Mouse (Mus musculus) limb, embryonic 10.5 days (tissue): ENCODE results near the gene Ice1. TPM values are rescaled to one million over a fixed set of nuclear protein-coding genes. Genes with fewer than 3 reads are reported as not detected.

Experiments
- DNase-seq: peaks from one replicate; pipeline ENCODE4 v3.0.0-alpha.2; 2017; ENCODE audit warnings: low spot score
- H3K27ac ChIP-seq: fragments of 300-500 bp; sonication (generic); 2 replicates; pipeline ENCODE4 v1.5.1; 2016; ENCODE audit warnings: mild to moderate bottlenecking
- H3K27me3 ChIP-seq: fragments of 300-500 bp; sonication (generic); 2 replicates; pipeline ENCODE4 v1.6.1; 2016; ENCODE audit warnings: low read depth, mild to moderate bottlenecking; ENCODE audit not compliant: poor library complexity, severe bottlenecking
- H3K36me3 ChIP-seq: fragments of 300-500 bp; sonication (generic); 2 replicates; pipeline ENCODE4 v1.6.1; 2016; ENCODE audit warnings: mild to moderate bottlenecking, moderate library complexity
- H3K4me1 ChIP-seq: fragments of 300-500 bp; sonication (generic); 2 replicates; pipeline ENCODE4 v1.6.1; 2016
- H3K4me3 ChIP-seq: fragments of 300-500 bp; sonication (generic); 2 replicates; pipeline ENCODE4 v1.5.1; 2016; ENCODE audit warnings: mild to moderate bottlenecking, moderate library complexity
- H3K9me3 ChIP-seq: fragments of 300-500 bp; sonication (generic); replicated peaks from 2 replicates; pipeline ENCODE4 v1.6.1; 2016; ENCODE audit warnings: mild to moderate bottlenecking
- WGBS: fragments of 180-500 bp; shearing (Covaris S2); methylation state at CpG from one replicate; pipeline ENCODE4 v1.1.7; 2016; 5-methylcytosine and 5-hydroxymethylcytosine counted together
- polyA plus RNA-seq: library from polyadenylated mRNA; unstranded; fragments of >200 nt; fragmentation: Nextera tagmentation; extraction: Ambion mirVana; gene quantifications from 2 replicates; pipeline ENCODE4 v1.2.1, GENCODE M21; 2016

Gene Ice1
- 21.3 and 23.9 TPM in 2 replicates for polyA plus RNA-seq

GRCm38 (mm10) chr13:70637282-70637661 lies at the start of gene Ice1:
Ice1 (minus strand) TSS chr13:70637634.
- H3K9me3 ChIP-seq: no peaks in the 10 kb centered on the region
- H3K27me3 ChIP-seq: no peaks in the 10 kb centered on the region
- H3K27ac ChIP-seq: peak within 1 kb of the TSS; percentile 95
- H3K36me3 ChIP-seq: no peaks in the 10 kb centered on the region
- H3K4me1 ChIP-seq: peaks cover 24% of the 10 kb centered on the region
- H3K4me3 ChIP-seq: peak within 1 kb of the TSS; percentile 89
- 1% methylated on average over 38 of the region's 39 CpGs for WGBS
- DNase-seq: no peak

DNA sequence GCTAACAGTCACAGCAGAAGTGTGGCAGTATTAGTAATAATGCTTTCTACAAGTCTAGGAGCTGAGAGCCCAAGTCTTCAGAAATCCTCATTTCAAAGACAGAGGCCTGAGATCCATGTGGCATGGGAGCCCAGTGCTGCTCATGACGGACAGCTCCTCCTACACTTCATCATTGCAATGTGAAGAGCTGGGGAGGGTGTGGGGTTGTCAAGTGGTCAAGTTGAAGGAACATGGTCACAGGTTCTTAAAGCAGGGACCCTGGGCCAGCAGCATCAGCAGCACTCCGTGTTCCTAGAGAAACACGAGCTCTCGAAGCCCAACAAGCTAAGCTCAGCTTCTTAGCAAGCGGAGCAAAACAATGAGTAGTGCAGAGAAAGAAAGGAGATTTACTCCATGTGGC lies 48.4 kb upstream of the Ice1 start:
- Histone ChIP-seq H3K4me1 (peaks cover 4% of the 10 kb centered on the region; the same call in 1 of the 2 replicates), H3K27ac (no peak overlapping the region), H3K4me3 (no peak overlapping the region), H3K27me3 (no peaks in the 10 kb centered on the region), H3K9me3 (no peaks in the 10 kb centered on the region), H3K36me3 (no peaks in the 10 kb centered on the region)
- 89% methylated on average over 5 of the region's 5 CpGs for WGBS
- no peak for DNase-seq

DNA sequence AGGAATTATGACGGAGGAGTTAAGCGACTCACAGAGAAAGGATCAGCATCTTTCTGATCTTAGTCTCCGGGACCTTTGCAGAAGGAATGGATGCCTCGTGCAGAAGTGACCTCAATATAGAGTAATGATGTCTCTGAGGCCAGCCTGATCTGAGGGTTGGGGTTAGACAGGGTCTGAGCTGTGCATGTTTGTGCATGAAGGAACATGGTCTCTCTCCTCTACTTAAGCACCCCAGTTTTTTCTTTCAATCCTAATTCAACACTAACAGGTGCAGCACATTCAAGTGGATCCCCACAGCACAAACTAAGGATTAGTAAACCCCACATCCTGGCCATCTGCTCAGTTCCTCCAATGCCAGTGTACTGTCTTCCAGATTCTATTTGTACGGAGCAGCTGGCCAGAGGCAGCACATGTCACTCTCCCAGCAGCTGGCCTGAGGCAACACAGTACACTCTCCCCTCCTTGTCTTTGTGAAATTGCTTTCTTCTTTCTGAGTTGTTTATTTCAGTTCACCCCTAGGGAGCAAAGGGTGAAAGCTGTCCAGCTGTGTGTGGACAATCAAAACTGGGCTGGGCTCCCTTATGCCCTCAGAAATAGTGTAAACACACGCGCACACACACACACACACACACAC lies 47.7 kb upstream of the Ice1 start:
- Histone ChIP-seq H3K9me3 (no peaks in the 10 kb centered on the region), H3K27ac (no peak overlapping the region), H3K27me3 (no peaks in the 10 kb centered on the region), H3K4me3 (no peak overlapping the region), H3K36me3 (no peaks in the 10 kb centered on the region), H3K4me1 (peaks cover 4% of the 10 kb centered on the region; the same call in 1 of the 2 replicates)
- whole genome bisulfite sequencing: 77% methylated on average over 7 of the region's 7 CpGs
- no peak for DNase-seq

DNA sequence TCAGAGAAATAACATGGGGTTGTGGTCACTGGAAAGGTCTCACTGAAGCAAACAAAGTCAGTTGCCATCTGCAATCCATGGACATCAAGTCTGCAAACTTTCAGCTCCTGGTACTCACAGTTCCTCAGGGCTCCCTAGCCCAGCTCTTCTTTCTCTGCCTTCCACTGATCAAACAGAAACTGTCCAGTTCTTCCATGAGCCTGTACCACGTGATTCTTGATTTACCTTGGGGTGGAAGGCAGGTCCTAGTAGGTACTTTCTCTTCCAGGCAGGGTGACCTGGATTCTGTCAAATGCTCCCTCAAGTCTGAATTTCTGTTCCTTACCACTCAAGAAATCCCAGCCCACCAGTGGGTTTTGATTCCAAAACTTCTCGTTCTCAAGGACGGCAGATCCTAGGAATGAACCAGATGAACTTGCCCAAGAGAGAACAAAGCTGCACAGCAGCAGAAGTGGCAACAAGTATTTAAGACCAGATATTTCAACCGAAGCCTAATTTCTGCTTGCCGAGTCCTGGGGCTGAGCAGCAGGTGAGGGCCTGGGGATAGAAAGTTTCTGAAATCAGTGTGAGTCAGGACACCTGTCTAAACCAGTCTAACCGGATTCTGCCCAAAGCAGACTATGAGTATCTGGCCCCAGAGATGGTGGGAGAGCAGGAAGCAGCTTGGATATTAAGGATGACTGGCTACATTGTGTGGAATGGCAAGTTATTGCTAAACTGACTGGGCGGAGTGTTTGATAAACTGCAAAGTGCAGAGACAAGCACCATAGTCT lies 44.2 kb upstream of the Ice1 start:
- Histone ChIP-seq H3K36me3 (no peaks in the 10 kb centered on the region), H3K27me3 (no peaks in the 10 kb centered on the region), H3K4me1 (no peaks in the 10 kb centered on the region), H3K9me3 (no peaks in the 10 kb centered on the region), H3K27ac (no peak overlapping the region), H3K4me3 (no peak overlapping the region)
- WGBS: 85% methylated on average over 7 of the region's 7 CpGs
- no peak for DNase-seq

DNA sequence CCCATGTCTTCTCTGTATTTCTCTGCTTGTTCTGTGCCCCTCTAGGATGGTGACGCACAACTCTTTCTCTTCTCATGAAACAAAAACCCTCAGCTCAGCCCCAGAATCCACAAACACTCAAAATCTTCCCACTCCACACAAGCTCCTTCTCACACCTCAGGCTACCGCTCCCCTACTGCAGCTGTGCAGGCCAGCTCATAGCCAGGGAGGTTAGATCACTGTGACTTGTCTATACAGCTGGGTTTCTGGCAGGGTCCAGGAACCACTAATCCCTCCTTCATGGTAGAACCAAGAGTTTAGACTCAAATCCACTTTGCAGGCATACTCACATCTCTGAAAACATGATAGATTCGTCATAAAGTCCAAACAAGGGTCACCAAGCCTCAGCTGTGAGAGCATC lies 42.9 kb upstream of the Ice1 start:
- H3K36me3 ChIP-seq: no peaks in the 10 kb centered on the region
- H3K4me3 ChIP-seq: no peak overlapping the region
- H3K27me3 ChIP-seq: no peaks in the 10 kb centered on the region
- H3K9me3 ChIP-seq: no peaks in the 10 kb centered on the region
- 94% methylated on average over 3 of the region's 3 CpGs for WGBS
- DNase-seq: no peak
- H3K27ac ChIP-seq: no peak overlapping the region
- H3K4me1 ChIP-seq: no peaks in the 10 kb centered on the region

- 93% methylated on average over 5 of the region's 5 CpGs for WGBS
- no peaks in the 10 kb centered on the region for H3K4me1 ChIP-seq
- no peak overlapping the region for H3K4me3 ChIP-seq
- H3K9me3 ChIP-seq: no peaks in the 10 kb centered on the region
- H3K27ac ChIP-seq: no peak overlapping the region
- no peaks in the 10 kb centered on the region for H3K36me3 ChIP-seq
- H3K27me3 ChIP-seq: no peaks in the 10 kb centered on the region
- no peak for DNase-seq
These were observed 40.3 kb upstream of the Ice1 start for GRCm38 (mm10) chr13:70677689-70678088.

DNA sequence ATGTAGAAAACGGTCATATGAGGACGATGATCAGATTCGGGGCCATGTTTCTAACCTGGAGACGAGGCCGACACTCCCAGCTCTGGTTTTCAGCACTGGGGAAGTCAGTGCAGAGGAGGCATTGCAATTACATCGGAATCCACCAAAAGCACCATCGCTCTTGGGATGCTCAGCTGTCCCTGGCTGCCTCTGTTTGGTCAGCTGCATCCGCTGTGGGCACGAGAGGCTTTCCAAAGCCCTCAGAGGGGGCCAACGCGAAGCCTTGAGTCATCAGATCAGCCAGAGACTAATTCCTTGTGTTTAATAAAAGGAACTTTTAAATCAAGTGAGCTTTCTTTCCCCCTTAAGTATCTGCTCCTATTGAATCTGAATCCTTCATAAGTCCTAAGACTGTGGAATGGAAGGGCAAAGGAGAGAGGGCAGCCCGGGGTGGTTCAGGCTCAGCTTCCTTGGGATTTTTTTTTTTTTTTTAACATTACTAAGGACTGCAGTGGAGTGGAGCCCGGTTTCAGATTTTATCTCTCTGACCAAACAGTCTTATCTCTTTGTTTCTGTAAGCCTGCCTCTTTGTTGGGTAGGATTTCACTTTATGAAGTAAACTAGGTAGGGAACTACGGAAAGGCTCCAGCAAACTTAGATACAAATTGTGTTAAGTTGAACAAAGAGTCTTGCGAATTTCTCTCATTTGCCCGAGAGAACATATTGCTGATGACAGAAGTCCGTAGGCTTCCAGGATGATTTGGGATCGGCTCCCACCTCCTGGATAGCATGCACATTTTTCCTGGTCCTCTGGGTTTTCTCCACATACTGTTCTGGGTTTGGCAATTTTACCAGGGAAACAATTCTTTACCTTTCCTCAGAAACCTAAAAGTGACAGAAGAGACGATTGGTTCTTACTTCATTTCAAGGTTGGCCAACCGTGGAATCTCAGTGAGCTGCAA lies 39.1 kb upstream of the Ice1 start:
- Histone ChIP-seq H3K4me1 (no peaks in the 10 kb centered on the region), H3K27ac (no peak overlapping the region), H3K27me3 (no peaks in the 10 kb centered on the region), H3K9me3 (no peaks in the 10 kb centered on the region), H3K36me3 (no peaks in the 10 kb centered on the region), H3K4me3 (no peak overlapping the region)
- no peak for DNase-seq
- 84% methylated on average over 20 of the region's 20 CpGs for WGBS

DNA sequence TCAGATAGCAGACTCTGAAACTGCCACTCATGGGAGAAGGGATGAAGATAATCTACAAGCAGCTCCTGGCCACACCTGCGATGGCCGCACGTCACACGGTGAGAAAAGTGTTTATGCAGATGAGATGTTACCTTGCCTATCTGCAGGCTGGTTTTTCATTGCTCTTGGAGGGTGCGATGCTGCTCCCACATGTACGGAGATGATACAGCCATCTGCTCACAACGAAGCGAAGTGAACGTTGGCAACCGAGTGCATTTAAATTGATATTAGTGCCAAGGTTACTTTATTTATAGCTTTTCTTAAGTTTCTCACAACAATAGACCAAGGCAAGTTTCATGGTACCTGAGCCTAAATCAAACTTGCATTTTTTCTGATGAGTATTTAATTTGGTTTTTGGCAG lies 37.6 kb upstream of the Ice1 start:
- no peak for DNase-seq
- WGBS: 93% methylated on average over 10 of the region's 10 CpGs
- H3K27me3 ChIP-seq: no peaks in the 10 kb centered on the region
- H3K27ac ChIP-seq: no peak overlapping the region
- H3K36me3 ChIP-seq: no peaks in the 10 kb centered on the region
- H3K4me1 ChIP-seq: no peaks in the 10 kb centered on the region
- no peak overlapping the region for H3K4me3 ChIP-seq
- no peaks in the 10 kb centered on the region for H3K9me3 ChIP-seq

- no peak for DNase-seq
- Histone ChIP-seq H3K4me3 (no peak overlapping the region), H3K27ac (no peak overlapping the region), H3K4me1 (no peaks in the 10 kb centered on the region), H3K9me3 (no peaks in the 10 kb centered on the region), H3K36me3 (no peaks in the 10 kb centered on the region), H3K27me3 (no peaks in the 10 kb centered on the region)
- 86% methylated on average over 4 of the region's 4 CpGs for WGBS
These were observed 32.6 kb upstream of the Ice1 start for GRCm38 (mm10) chr13:70670080-70670479.

- Histone ChIP-seq H3K4me1 (no peaks in the 10 kb centered on the region), H3K27me3 (no peaks in the 10 kb centered on the region), H3K9me3 (no peaks in the 10 kb centered on the region), H3K4me3 (no peak overlapping the region), H3K27ac (no peak overlapping the region), H3K36me3 (no peaks in the 10 kb centered on the region)
- DNase-seq: no peak
- whole genome bisulfite sequencing: 88% methylated on average over 4 of the region's 4 CpGs
These were observed 22.3 kb upstream of the Ice1 start for GRCm38 (mm10) chr13:70659715-70660114.

DNA sequence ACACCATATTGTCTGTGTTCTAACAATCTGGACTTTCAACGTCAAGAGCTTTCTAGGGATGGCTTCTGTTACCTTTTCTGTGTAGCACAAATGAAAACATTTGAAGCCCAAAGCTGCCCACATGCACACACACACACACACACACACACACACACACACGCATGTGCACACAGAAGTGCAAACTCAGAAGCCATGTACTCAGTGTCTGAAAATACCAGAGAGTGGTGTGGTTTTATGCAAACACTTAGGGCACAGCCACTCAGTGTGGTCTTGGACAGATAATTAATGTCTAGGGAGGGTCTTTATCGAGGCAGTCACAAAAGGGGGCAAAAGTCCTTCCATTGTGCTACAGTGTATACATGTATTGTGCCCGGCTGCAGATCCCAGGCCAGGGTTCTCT lies 19.3 kb upstream of the Ice1 start:
- Histone ChIP-seq H3K27me3 (no peaks in the 10 kb centered on the region), H3K27ac (no peak overlapping the region), H3K4me1 (0 out of 2 replicates have a peak, but pooled peaks cover 3% of the 10 kb centered on the region), H3K9me3 (no peaks in the 10 kb centered on the region), H3K36me3 (no peaks in the 10 kb centered on the region), H3K4me3 (no peak overlapping the region)
- 81% methylated on average over 4 of the region's 4 CpGs for WGBS
- no peak for DNase-seq

GRCm38 (mm10) chr13:70656329-70656728 lies 18.9 kb upstream of the Ice1 start:
- 68% methylated on average over 8 of the region's 8 CpGs for WGBS
- Histone ChIP-seq H3K4me3 (no peak overlapping the region), H3K9me3 (no peaks in the 10 kb centered on the region), H3K27ac (no peak overlapping the region), H3K36me3 (no peaks in the 10 kb centered on the region), H3K4me1 (0 out of 2 replicates have a peak, but pooled peaks cover 3% of the 10 kb centered on the region), H3K27me3 (no peaks in the 10 kb centered on the region)
- peak; percentile 21 for DNase-seq

DNA sequence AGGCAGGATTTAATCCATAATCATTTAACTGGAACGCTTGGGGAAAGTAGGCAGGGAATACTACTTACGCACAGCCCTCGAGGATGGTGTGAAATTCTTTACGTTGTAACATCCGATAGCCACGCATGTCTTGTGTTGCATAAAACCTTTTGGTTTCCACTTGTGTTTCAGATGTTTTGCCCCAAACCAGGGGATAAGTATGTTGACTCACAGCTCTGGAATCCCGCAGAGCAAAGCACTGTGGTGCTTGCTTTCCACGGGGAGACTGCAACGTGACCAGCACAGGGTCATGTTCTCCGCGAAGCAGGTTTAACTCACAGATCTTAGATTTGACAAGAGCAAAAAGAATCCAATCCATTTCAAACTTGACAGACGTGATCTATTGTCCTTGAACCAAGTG lies 18.1 kb upstream of the Ice1 start:
- no peak overlapping the region for H3K4me3 ChIP-seq
- H3K9me3 ChIP-seq: no peaks in the 10 kb centered on the region
- no peak for DNase-seq
- 0 out of 2 replicates have a peak, but pooled peaks cover 3% of the 10 kb centered on the region for H3K4me1 ChIP-seq
- no peaks in the 10 kb centered on the region for H3K36me3 ChIP-seq
- H3K27ac ChIP-seq: no peak overlapping the region
- no peaks in the 10 kb centered on the region for H3K27me3 ChIP-seq
- 79% methylated on average over 12 of the region's 12 CpGs for WGBS
